Mouse (Mus musculus) B cell, adult 2 months (primary cell): ENCODE results near the gene Rhbdl2.

Experiments used
- DNase-seq, 2 experiments: peaks; one replicate each; pipeline ENCODE4 v3.0.0; 2022

Gene Rhbdl2

DNA sequence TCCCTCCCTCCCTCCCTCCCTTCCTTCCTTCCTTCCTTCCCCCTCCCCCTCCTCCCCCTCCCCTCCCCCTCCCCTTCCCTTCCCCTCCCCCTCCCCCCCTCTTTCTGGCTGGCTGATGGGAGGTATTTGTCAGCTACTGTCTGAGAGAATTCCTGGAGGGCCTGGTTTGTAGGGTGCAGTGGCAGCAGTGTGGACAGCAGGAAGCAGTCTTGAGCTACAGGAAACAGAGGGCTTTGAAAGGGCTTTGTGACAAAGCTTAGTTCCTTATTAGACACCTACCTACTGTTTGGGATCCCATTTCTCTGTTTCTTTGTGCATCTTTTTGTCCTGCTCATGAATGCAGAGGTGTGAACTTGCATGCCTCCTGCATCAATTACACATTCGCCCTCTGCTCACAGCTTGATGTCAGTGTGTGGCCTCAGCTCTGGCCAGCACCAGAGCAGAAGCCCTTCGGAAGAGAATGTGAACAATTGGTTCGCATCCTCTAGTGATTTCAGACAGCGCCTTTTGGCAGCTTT, 31.5 kb downstream of the Rhbdl2 start:
- no peak for DNase-seq

GRCm38 (mm10) chr4:123842126-123842525, 54.5 kb downstream of the Rhbdl2 start:
- no peak for DNase-seq

GRCm38 (mm10) chr4:123856888-123857287, 69.2 kb downstream of the Rhbdl2 start:
- DNase-seq: no peak

DNA sequence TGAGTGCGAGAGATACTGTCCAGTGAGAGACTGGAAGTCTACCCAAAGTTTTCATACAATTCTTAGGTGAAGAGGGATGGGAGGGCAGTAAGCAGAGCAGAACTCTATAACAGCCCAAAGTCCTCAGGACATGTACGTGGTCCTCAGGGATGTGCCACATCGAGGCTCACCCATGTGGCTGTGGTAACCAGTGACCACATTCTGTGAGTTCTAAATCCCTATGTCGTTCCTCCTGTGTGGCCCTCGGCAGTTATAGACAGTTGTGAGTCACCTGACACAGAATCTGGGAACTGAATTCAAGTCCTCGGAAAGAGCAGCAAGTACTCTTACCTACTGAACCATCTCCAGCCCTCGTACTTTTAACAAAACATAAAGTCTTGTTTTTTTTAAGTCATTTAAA, 70.4 kb downstream of the Rhbdl2 start:
- DNase-seq: no peak

DNA sequence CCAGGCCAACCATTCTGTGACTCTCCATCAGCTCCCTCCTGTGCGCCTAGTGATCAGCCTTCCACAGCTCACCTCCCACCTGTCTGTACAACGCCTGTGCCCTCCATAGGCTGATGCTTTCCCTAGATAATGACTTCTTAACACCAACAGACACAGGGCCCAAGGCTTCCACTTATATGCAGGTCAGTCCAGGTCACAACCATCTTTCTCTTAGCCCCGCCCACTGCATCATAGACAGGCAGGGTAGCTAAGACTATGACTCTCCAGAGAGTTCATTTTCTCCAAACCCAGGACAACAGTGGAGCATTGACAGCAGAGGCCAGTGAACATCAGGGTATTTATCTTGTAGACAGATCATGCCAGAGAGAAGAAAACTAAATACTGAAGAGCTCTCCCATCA, 71.7 kb downstream of the Rhbdl2 start, which contains the start of gene 4933427I04Rik:
Gene 4933427I04Rik (plus strand): TSS at position 301 of the 400 bp plus-strand sequence.
- DNase-seq: no peak

- no peak for DNase-seq
Observed at GRCm38 (mm10) chr4:123859803-123860202, 72.1 kb downstream of the Rhbdl2 start.

- DNase-seq: no peak
Observed at GRCm38 (mm10) chr4:123860621-123861020, 72.9 kb downstream of the Rhbdl2 start.
